Mouse (Mus musculus) cerebellum, adult 11-12 months (tissue): Measurements from ENCODE around the gene 4930503B20Rik.

ENCODE experiments used
- DNase-seq: peaks from one replicate; pipeline ENCODE4 v3.0.0; 2022

Gene 4930503B20Rik

DNA sequence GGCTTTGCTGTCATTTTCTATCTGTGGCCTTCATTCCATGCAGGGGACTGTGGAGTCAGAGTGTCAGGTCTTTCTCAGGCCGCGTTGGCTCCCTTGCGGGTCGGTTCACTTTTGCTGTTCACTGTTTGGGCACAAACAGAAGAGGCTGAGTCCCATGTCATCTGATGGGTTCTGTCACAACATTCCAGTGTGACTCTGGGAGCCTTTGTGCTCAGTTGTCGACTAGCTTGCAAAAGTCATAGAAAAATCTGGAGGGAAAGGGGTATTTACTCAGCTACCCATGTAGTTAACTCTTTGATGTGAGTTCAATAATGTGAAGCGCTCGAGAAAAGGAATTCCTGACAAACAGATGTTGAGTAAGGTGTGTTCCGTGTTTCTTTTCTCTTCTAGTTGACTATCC, 54.7 kb downstream of the 4930503B20Rik start:
- DNase-seq = no peak

DNA sequence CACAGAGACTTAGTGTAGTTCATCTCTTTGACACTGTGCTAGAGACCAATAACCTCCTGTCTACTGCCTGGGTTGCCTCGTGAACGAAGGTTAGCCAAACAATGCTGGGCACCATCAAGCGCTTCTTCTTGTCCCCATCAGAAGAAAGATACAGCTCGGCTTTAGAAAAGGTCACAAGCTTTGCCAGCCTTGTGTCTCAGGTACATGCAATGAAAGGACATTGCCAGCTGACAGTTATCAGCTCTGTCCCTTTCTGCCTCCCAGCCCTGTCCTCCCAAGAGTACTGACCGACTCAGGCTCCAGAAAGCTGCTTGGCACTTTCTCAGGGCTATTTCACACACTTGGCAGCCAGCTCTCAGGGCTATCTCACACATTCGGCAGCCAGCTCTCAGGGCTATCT, 55.7 kb downstream of the 4930503B20Rik start:
- no peak for DNase-seq
